Mouse (Mus musculus) forebrain, embryonic 16.5 days (tissue): ENCODE data around the gene Fry. TPM values are rescaled to one million over a fixed set of nuclear protein-coding genes. Genes with fewer than 3 reads are reported as not detected.
A peak's percentile ranks its signal among the peaks of the same experiment; 100 is the strongest.

Experiments used
- ATAC-seq: fragments of 200-750 bp; cut with Nextera tagmentation; 2 replicates; pipeline ENCODE4 v1.8.0; 2017; ENCODE audit warnings: mild to moderate bottlenecking, moderate library complexity
- H3K27ac ChIP-seq: fragments of 300-500 bp; sonication (generic); 2 replicates; pipeline ENCODE4 v1.5.1; 2014; ENCODE audit warnings: low read length, control low read depth
- H3K27me3 ChIP-seq: fragments of 300-500 bp; sonication (generic); replicated peaks from 2 replicates; pipeline ENCODE4 v1.6.1; 2014; ENCODE audit warnings: low read length; ENCODE audit not compliant: control insufficient read depth, insufficient read depth
- H3K36me3 ChIP-seq: fragments of 300-500 bp; sonication (generic); 2 replicates; pipeline ENCODE4 v1.6.1; 2014; ENCODE audit not compliant: control insufficient read depth, insufficient read depth
- H3K4me1 ChIP-seq: fragments of 300-500 bp; sonication (generic); replicated peaks from 2 replicates; pipeline ENCODE4 v1.6.1; 2014; ENCODE audit warnings: low read length; ENCODE audit not compliant: control insufficient read depth, insufficient read depth
- H3K4me2 ChIP-seq: fragments of 300-500 bp; sonication (generic); 2 replicates; pipeline ENCODE4 v1.6.1; 2014; ENCODE audit warnings: mild to moderate bottlenecking, low read length, control low read depth
- H3K4me3 ChIP-seq: fragments of 300-500 bp; sonication (generic); replicated peaks from 2 replicates; pipeline ENCODE4 v1.5.1; 2014; ENCODE audit warnings: mild to moderate bottlenecking, low read length, control low read depth
- H3K9ac ChIP-seq: fragments of 300-500 bp; sonication (generic); replicated peaks from 2 replicates; pipeline ENCODE4 v1.6.1; 2014; ENCODE audit warnings: low read depth, low read length, control low read depth
- H3K9me3 ChIP-seq: fragments of 300-500 bp; sonication (generic); 2 replicates; pipeline ENCODE4 v1.6.1; 2016; ENCODE audit warnings: low read length; ENCODE audit not compliant: control insufficient read depth
- WGBS: fragments of 180-500 bp; shearing (Covaris S2); extraction: QIAGEN DNeasy Blood & Tissue Kit; methylation state at CpG from one replicate; pipeline ENCODE4 v1.1.7; 2014; 5-methylcytosine and 5-hydroxymethylcytosine counted together
- polyA plus RNA-seq: library from polyadenylated mRNA; unstranded; fragments of >200 nt; fragmentation: Nextera tagmentation; extraction: Ambion mirVana; gene quantifications from 2 replicates; pipeline ENCODE4 v1.2.1, GENCODE M21; 2015

The Fry gene
- polyA plus RNA-seq, 1 experiment from 2014 or later, result 45.4 TPM

DNA sequence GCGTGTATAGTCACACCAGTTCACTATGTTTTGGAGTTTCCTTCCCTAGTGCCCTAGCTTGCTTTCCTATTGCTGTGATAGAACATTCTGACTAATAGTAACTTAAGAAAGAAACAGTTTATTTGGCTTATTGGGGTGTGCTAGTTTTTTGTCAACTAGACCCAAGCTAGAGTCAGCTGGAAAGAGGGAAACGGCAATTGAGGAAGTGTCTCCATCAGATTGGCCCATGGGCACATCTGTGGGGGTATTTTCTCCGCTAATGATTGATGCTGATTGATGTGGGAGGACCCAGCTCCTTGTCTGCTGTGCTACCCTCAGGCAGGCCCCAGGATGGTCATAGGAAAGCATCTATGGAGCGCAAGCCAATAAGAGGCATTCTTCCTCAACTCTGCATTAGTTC is 3.6 kb downstream of the Fry start:
- no peaks in the 10 kb centered on the region for H3K27me3 ChIP-seq
- H3K4me3 ChIP-seq, result no peak overlapping the region
- no peak for ATAC-seq
- peaks cover under 1% of the 10 kb centered on the region; the same call in 1 of the 2 replicates for H3K9me3 ChIP-seq
- H3K4me1 ChIP-seq, result peaks cover 9% of the 10 kb centered on the region; the same call in 1 of the 2 replicates
- H3K4me2 ChIP-seq, result no peak overlapping the region
- H3K36me3 ChIP-seq, result no peaks in the 10 kb centered on the region
- WGBS, result 88% methylated on average over 4 of the region's 4 CpGs
- no peak overlapping the region for H3K27ac ChIP-seq
- no peak overlapping the region for H3K9ac ChIP-seq

DNA sequence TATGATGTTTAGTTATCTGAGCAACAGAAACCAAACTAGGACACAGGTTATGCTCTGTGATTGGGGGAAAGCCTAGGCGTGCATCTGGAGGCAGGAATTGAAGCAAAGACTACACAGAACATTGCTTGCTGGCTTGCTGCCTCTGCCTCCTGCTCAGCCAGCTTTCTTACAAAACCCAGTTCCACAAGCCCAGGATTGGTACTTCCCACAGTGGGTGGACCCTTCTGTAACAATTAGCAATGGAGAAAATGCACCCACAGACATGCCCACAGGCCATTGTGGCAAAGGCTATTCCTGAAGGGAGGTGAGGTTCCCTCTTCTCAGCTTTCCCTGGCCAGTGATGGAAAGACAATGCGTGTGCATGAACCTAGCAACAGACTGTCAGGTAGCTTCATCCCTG is 4.1 kb downstream of the Fry start:
- no peaks in the 10 kb centered on the region for H3K9me3 ChIP-seq

GRCm38 (mm10) chr5:150125920-150126319 is 7.5 kb downstream of the Fry start:
- no peak overlapping the region for H3K4me3 ChIP-seq
- peaks cover 7% of the 10 kb centered on the region for H3K4me1 ChIP-seq
- H3K9me3 ChIP-seq, result no peaks in the 10 kb centered on the region
- WGBS, result 87% methylated on average over 9 of the region's 9 CpGs
- no peak overlapping the region for H3K27ac ChIP-seq
- H3K9ac ChIP-seq, result no peak overlapping the region
- H3K36me3 ChIP-seq, result no peaks in the 10 kb centered on the region
- H3K27me3 ChIP-seq, result no peaks in the 10 kb centered on the region
- no peak overlapping the region for H3K4me2 ChIP-seq
- no peak for ATAC-seq

More for the DNA sequence above, 4.1 kb downstream of the Fry start:
- Histone ChIP-seq H3K4me1 (peaks cover 9% of the 10 kb centered on the region; the same call in 1 of the 2 replicates), H3K4me2 (no peak overlapping the region), H3K9ac (no peak overlapping the region), H3K4me3 (no peak overlapping the region), H3K36me3 (no peaks in the 10 kb centered on the region), H3K27ac (no peak overlapping the region), H3K27me3 (no peaks in the 10 kb centered on the region)
- WGBS, result 79% methylated on average over 2 of the region's 2 CpGs
- ATAC-seq, result no peak

- H3K27me3 ChIP-seq, result no peaks in the 10 kb centered on the region
- peaks cover 9% of the 10 kb centered on the region for H3K4me1 ChIP-seq
- H3K4me3 ChIP-seq, result no peak overlapping the region
- H3K4me2 ChIP-seq, result no peak overlapping the region
- H3K36me3 ChIP-seq, result no peaks in the 10 kb centered on the region
- ATAC-seq, result no peak
- H3K9ac ChIP-seq, result no peak overlapping the region
- H3K9me3 ChIP-seq, result no peaks in the 10 kb centered on the region
- WGBS, result 74% methylated on average over 8 of the region's 8 CpGs
- no peak overlapping the region for H3K27ac ChIP-seq
Measured at GRCm38 (mm10) chr5:150128432-150128831, 10.0 kb downstream of the Fry start.

GRCm38 (mm10) chr5:150130144-150130543 is 11.7 kb downstream of the Fry start:
- 48% methylated on average over 7 of the region's 7 CpGs for WGBS
- ATAC-seq, result no peak
- no peaks in the 10 kb centered on the region for H3K36me3 ChIP-seq

DNA sequence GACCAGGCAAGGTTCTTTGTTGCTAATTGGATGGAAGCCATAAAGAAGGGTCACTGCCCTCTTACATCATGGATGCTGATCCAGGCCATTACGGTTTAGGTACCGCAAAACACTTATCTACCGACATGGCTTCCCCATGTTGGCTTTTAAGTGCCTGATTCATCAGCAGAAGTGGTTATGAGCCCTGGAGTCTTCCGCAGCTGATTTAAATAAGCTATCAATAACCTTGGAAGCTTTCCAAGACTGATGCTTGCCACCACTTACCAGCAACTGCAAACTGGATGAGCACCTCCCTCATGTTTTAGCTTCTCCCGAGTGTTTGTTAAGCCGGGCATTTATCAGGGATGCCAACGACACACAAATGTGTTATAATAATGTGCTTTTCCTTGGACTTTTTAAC is 12.7 kb downstream of the Fry start:
- Histone ChIP-seq H3K27me3 (no peaks in the 10 kb centered on the region), H3K27ac (no peak overlapping the region), H3K9ac (no peak overlapping the region), H3K4me3 (no peak overlapping the region), H3K36me3 (no peaks in the 10 kb centered on the region), H3K4me1 (peaks cover 9% of the 10 kb centered on the region), H3K9me3 (no peaks in the 10 kb centered on the region), H3K4me2 (no peak overlapping the region)
- WGBS, result 56% methylated on average over 7 of the region's 7 CpGs
- ATAC-seq, result peak; percentile 38; the same call in 1 of the 2 replicates

More at GRCm38 (mm10) chr5:150130144-150130543, 11.7 kb downstream of the Fry start:
- no peaks in the 10 kb centered on the region for H3K27me3 ChIP-seq
- H3K4me2 ChIP-seq, result no peak overlapping the region
- peaks cover 9% of the 10 kb centered on the region for H3K4me1 ChIP-seq
- H3K9me3 ChIP-seq, result no peaks in the 10 kb centered on the region
- H3K4me3 ChIP-seq, result no peak overlapping the region
- no peak overlapping the region for H3K27ac ChIP-seq
- no peak overlapping the region for H3K9ac ChIP-seq

GRCm38 (mm10) chr5:150134651-150135050 is 16.2 kb downstream of the Fry start:
- H3K27me3 ChIP-seq, result no peaks in the 10 kb centered on the region
- no peak overlapping the region for H3K9ac ChIP-seq
- peaks cover 9% of the 10 kb centered on the region for H3K4me1 ChIP-seq
- H3K4me3 ChIP-seq, result no peak overlapping the region
- ATAC-seq, result no peak
- H3K4me2 ChIP-seq, result no peak overlapping the region
- H3K9me3 ChIP-seq, result no peaks in the 10 kb centered on the region
- H3K27ac ChIP-seq, result no peak overlapping the region
- 87% methylated on average over 3 of the region's 3 CpGs for WGBS
- H3K36me3 ChIP-seq, result no peaks in the 10 kb centered on the region

- no peaks in the 10 kb centered on the region for H3K27me3 ChIP-seq
- 89% methylated on average over 13 of the region's 13 CpGs for WGBS
- H3K4me3 ChIP-seq, result no peak overlapping the region
- H3K9ac ChIP-seq, result no peak overlapping the region
- H3K36me3 ChIP-seq, result no peaks in the 10 kb centered on the region
- H3K4me2 ChIP-seq, result no peak overlapping the region
- peaks cover 4% of the 10 kb centered on the region; the same call in 1 of the 2 replicates for H3K4me1 ChIP-seq
- H3K9me3 ChIP-seq, result no peaks in the 10 kb centered on the region
- no peak for ATAC-seq
- H3K27ac ChIP-seq, result no peak overlapping the region
Measured at GRCm38 (mm10) chr5:150135529-150135928, 17.1 kb downstream of the Fry start.

DNA sequence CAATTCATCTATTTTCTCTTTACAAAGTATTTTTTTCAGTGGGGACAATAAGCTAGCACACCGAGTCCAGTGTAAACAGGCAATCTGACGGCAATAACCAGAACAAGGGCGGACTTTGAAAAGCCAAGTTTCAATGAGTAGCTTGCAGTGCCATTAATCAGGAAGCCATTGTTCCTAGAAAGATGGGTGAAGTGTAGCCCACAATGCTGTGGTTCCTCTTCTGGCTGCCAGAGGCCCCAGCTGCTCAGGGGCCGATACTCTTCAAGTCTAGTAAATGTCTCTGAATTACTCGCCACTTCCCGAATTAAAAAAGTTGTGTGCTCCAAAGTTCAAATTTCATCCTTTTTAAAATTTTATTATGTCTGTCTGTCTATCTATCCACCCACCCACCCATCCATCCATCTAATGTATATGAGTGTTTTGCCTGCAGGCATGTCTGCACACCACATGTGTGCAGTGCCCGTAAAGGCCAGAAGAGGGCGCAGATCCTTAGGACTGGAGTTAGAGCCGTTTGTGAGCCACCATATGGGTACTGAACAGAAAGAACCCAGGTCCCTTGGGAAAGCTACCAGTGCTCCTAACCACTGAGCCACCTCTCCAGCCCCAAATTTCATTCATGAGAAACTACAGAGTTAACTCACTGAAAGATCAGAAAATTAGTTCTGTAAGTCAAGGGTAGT is 19.5 kb downstream of the Fry start:
- Histone ChIP-seq H3K9ac (no peak overlapping the region), H3K4me1 (no peaks in the 10 kb centered on the region), H3K36me3 (no peaks in the 10 kb centered on the region), H3K9me3 (no peaks in the 10 kb centered on the region), H3K27me3 (no peaks in the 10 kb centered on the region), H3K27ac (no peak overlapping the region), H3K4me2 (no peak overlapping the region), H3K4me3 (no peak overlapping the region)
- 63% methylated on average over 9 of the region's 9 CpGs for WGBS
- ATAC-seq, result no peak
